Mouse (Mus musculus): ENCODE measurements around the gene Mynn.

DNA sequence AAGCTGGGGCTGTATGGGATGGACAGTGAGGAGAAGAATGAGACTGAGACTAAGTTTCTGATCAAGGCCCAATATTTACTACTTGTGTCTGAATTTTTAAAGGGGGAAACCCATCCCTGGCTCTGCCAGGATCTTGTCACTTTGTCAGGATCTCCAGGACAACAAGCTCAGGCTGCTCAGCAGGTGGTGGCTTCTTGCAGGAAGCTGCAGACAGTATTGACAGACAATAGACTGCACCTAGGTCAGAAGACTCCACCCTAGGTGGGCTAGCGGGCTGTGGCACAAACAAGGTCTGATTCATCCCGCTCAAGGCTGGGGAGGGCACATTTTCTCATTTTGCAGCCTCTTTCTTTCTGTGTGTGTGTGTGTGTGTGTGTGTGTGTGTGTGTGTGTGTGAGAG lies 28.3 kb upstream of the Mynn start:
- TF ChIP-seq CTCF (conservative IDR thresholded peaks at IDR 0.05; ENCODE audit: insufficient read depth, insufficient read length, low read depth, low read length) (no peak), POLR2A (IDR thresholded peaks at IDR 0.05; ENCODE audit: low read depth, low read length) (no peak)

Measured in kidney, adult 2 months (tissue).